Mouse (Mus musculus): ENCODE data around the gene Ccdc51.

Ccdc51 gene

GRCm38 (mm10) chr9:109097291-109097690 lies 15.0 kb downstream of the Ccdc51 start:
- DNase-seq, result no peak

GRCm38 (mm10) chr9:109097831-109098230 lies 15.5 kb downstream of the Ccdc51 start:
- peak; percentile 68 to 80 for DNase-seq

- DNase-seq, result no peak
These were observed 16.1 kb downstream of the Ccdc51 start for GRCm38 (mm10) chr9:109098366-109098765.

GRCm38 (mm10) chr9:109098969-109099368 lies 16.7 kb downstream of the Ccdc51 start:
- DNase-seq, result peak; percentile 47 to 70

GRCm38 (mm10) chr9:109100307-109100928 lies 18.1 kb downstream of the Ccdc51 start:
- DNase-seq, result no peak

GRCm38 (mm10) chr9:109101933-109102445 lies 19.7 kb downstream of the Ccdc51 start:
- no peak for DNase-seq

- no peak for DNase-seq
These were observed 20.2 kb downstream of the Ccdc51 start for GRCm38 (mm10) chr9:109102541-109102940.

GRCm38 (mm10) chr9:109103250-109103649 lies 21.0 kb downstream of the Ccdc51 start:
- peak in 1 of 2 experiments; percentile 27 for DNase-seq

- no peak for DNase-seq
These were observed 21.8 kb downstream of the Ccdc51 start for GRCm38 (mm10) chr9:109104083-109104482.

- DNase-seq, result peak; percentile 50 to 66
These were observed 22.7 kb downstream of the Ccdc51 start for GRCm38 (mm10) chr9:109105011-109105410.

- DNase-seq, result no peak
These were observed 23.4 kb downstream of the Ccdc51 start for GRCm38 (mm10) chr9:109105648-109106047.

GRCm38 (mm10) chr9:109107341-109107740 lies 25.0 kb downstream of the Ccdc51 start:
- DNase-seq, result no peak

GRCm38 (mm10) chr9:109110240-109110639 lies 27.9 kb downstream of the Ccdc51 start:
- no peak for DNase-seq

- DNase-seq, result no peak
These were observed 28.8 kb downstream of the Ccdc51 start for GRCm38 (mm10) chr9:109111101-109111500.

GRCm38 (mm10) chr9:109111591-109111990 lies 29.3 kb downstream of the Ccdc51 start:
- no peak for DNase-seq

- DNase-seq, result peak in 1 of 2 experiments; percentile 1
These were observed 31.0 kb downstream of the Ccdc51 start for GRCm38 (mm10) chr9:109113331-109113730.

- peak in 1 of 2 experiments; percentile 1 for DNase-seq
These were observed 32.0 kb downstream of the Ccdc51 start for GRCm38 (mm10) chr9:109114276-109114675.

GRCm38 (mm10) chr9:109114871-109115270 lies 32.6 kb downstream of the Ccdc51 start:
- DNase-seq, result peak in 1 of 2 experiments; percentile 1

GRCm38 (mm10) chr9:109116205-109116604 lies 33.9 kb downstream of the Ccdc51 start:
- no peak for DNase-seq

GRCm38 (mm10) chr9:109118106-109118505 lies 35.8 kb downstream of the Ccdc51 start:
- DNase-seq, result no peak

- no peak for DNase-seq
These were observed 37.3 kb downstream of the Ccdc51 start for GRCm38 (mm10) chr9:109119571-109119970.

- DNase-seq, result no peak
These were observed 38.7 kb downstream of the Ccdc51 start for GRCm38 (mm10) chr9:109120956-109121355.

- peak; percentile 62 to 66 for DNase-seq
These were observed 40.3 kb downstream of the Ccdc51 start for GRCm38 (mm10) chr9:109122553-109123085.

- peak; percentile 30 to 38 for DNase-seq
These were observed 41.0 kb downstream of the Ccdc51 start for GRCm38 (mm10) chr9:109123266-109123665.

All from cerebellum, postnatal 10 days (tissue).